Mouse (Mus musculus) liver, adult 2 months (tissue): Measurements from ENCODE around the gene Smim14. TPM values are rescaled to one million over a fixed set of nuclear protein-coding genes. Genes with fewer than 3 reads are reported as not detected.
A peak's percentile ranks its signal among the peaks of the same experiment; 100 is the strongest.
"Not testable (repeated sequence)": the region's sequence is repeated elsewhere in the genome, so short reads cannot be mapped to it uniquely, and the experiment has no call there.

Experiments used
- DNase-seq: peaks from one replicate; pipeline ENCODE4 v3.0.0-alpha.2; 2011; ENCODE audit warnings: low read depth, low spot score; ENCODE audit errors: extremely low read depth
- H3K27ac ChIP-seq: fragments of 200-500 bp; replicated peaks from 2 replicates; pipeline ENCODE4 v1.5.1; 2012; ENCODE audit warnings: low read depth, mild to moderate bottlenecking, control low read depth, inconsistent platforms, low read length; ENCODE audit not compliant: insufficient read depth
- H3K27me3 ChIP-seq: fragments of 200-500 bp; 2 replicates; pipeline ENCODE4 v1.6.1; 2012; ENCODE audit warnings: mild to moderate bottlenecking, moderate library complexity, low read length, inconsistent platforms; ENCODE audit not compliant: control insufficient read depth, insufficient read depth
- H3K36me3 ChIP-seq: fragments of 200-500 bp; 2 replicates; pipeline ENCODE4 v1.6.1; 2012; ENCODE audit warnings: low read length, inconsistent platforms; ENCODE audit not compliant: control insufficient read depth, insufficient read depth
- H3K4me1 ChIP-seq: fragments of 200-500 bp; 2 replicates; pipeline ENCODE4 v1.6.1; 2011; ENCODE audit warnings: low read length; ENCODE audit not compliant: control insufficient read depth, insufficient read depth
- H3K4me3 ChIP-seq: fragments of 200-500 bp; 2 replicates; pipeline ENCODE4 v1.5.1; 2011; ENCODE audit warnings: low read depth, mild to moderate bottlenecking, control low read depth, low read length, moderate library complexity; ENCODE audit not compliant: insufficient read depth
- H3K79me2 ChIP-seq: fragments of 200-500 bp; 2 replicates; pipeline ENCODE4 v1.6.1; 2012; ENCODE audit warnings: inconsistent platforms, mild to moderate bottlenecking, low read length, moderate library complexity; ENCODE audit not compliant: control insufficient read depth, insufficient read depth
- H3K9ac ChIP-seq: fragments of 200-500 bp; 2 replicates; pipeline ENCODE4 v1.6.1; 2012; ENCODE audit warnings: low read depth, mild to moderate bottlenecking, control low read depth, inconsistent platforms, low read length
- CTCF ChIP-seq: fragments of 200-500 bp; IDR thresholded peaks from 2 replicates; pipeline ENCODE4 v1.5.1; 2011; ENCODE audit warnings: low read depth, low read length, control low read depth
- POLR2A ChIP-seq: fragments of 200-500 bp; IDR thresholded peaks from 2 replicates; pipeline ENCODE4 v1.6.1; 2011; ENCODE audit warnings: low read length, control low read depth; ENCODE audit not compliant: insufficient read depth; ENCODE audit errors: extremely low read depth
- WGBS: fragments of 180-500 bp; shearing (Covaris S2); methylation state at CpG from one replicate; pipeline ENCODE4 v1.1.7; 2018; 5-methylcytosine and 5-hydroxymethylcytosine counted together
- polyA plus RNA-seq: library from polyadenylated mRNA; depleted of rRNA; stranded (reverse); fragments of >200 nt; gene quantifications from 2 replicates; pipeline ENCODE4 v1.2.3, GENCODE M21; 2012
- total RNA-seq: library from RNA; depleted of rRNA; stranded (reverse); fragments of >200 nt; gene quantifications from 2 replicates; pipeline ENCODE4 v1.2.3, GENCODE M21; 2014

The Smim14 gene
- total and polyA plus RNA-seq, 2 experiments, result 60.5 to 66.6 TPM

DNA sequence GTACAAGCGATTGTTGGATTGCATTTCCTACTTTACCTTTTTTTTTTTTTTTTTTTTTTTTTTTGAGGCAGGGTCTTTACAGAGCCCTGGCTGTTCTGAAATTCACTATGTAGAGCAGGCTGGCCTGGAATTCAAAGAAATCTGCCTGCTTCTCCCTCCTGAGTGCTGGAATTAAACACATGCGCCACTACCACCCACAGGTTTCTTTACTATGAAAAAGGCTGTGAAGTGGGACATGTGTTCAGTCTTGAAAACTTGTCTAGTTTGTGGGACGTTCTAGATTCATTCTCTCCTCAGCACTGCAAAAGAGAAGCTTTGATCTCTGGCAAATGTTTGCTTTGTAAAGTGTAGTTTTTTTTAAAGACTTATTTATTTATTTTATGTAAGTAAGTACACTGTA is 4.9 kb upstream of the Smim14 start:
- WGBS, result 66% methylated on average over 3 of the region's 3 CpGs
- Histone ChIP-seq H3K27ac (no peak overlapping the region), H3K36me3 (no peaks in the 10 kb centered on the region; the same call in 1 of the 2 replicates), H3K27me3 (no peaks in the 10 kb centered on the region), H3K79me2 (peaks cover 29% of the 10 kb centered on the region; the same call in 1 of the 2 replicates), H3K4me3 (no peak overlapping the region), H3K4me1 (peaks cover 14% of the 10 kb centered on the region), H3K9ac (no peak overlapping the region)
- no peak for DNase-seq
- no peak for TF ChIP-seq POLR2A
- TF ChIP-seq CTCF, result no peak

DNA sequence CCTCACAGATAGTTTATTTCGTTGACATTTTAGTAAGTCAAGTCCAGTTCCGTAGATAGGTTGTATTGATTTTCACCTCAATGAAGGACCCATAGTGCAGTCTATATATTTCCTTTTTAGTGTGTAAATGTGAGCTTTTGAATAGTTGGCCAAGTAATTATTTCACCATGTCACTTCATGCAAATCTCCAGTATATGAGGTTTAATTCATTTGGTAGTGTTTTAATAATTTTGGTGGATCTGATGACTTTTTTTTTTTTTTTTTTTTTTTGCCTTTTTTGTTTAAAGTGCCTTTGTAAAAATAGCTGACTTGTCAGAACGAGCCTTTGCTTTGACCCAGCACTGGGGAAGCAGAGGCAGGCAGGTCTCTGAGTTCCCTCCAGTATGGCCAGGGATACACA is 2.8 kb upstream of the Smim14 start:
- no peak for DNase-seq
- Histone ChIP-seq H3K79me2 (peaks cover 29% of the 10 kb centered on the region; the same call in 1 of the 2 replicates), H3K4me3 (no peak overlapping the region), H3K27me3 (no peaks in the 10 kb centered on the region), H3K27ac (no peak overlapping the region), H3K9ac (no peak overlapping the region), H3K4me1 (peaks cover 16% of the 10 kb centered on the region), H3K36me3 (no peaks in the 10 kb centered on the region; the same call in 1 of the 2 replicates)
- 75% methylated on average over 3 of the region's 3 CpGs for WGBS
- TF ChIP-seq POLR2A (no peak), CTCF (no peak)

DNA sequence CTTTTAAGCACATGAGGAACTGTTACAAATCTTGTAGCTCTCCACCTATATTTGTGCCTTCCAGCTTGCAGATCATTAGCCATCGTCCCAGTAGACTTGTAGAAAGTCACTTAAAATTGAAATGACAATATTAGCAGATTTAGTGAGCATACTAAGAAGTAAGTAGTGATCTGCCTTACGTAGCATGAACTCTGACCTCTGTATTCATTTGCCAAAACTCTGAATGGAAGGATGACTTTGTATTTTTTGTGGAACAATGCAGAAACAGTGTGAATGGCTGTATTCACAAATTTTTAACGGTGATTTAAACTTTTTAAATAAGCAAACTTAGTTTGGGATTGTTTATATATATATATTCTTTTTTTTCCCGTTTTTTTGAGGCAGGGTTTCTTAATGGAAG is 1.8 kb upstream of the Smim14 start:
- Histone ChIP-seq H3K36me3 (no peaks in the 10 kb centered on the region; the same call in 1 of the 2 replicates), H3K4me3 (peak overlapping the region; percentile 9; the same call in 1 of the 2 replicates), H3K79me2 (peaks cover 26% of the 10 kb centered on the region; the same call in 1 of the 2 replicates), H3K27me3 (no peaks in the 10 kb centered on the region), H3K9ac (no peak overlapping the region), H3K27ac (no peak overlapping the region), H3K4me1 (peaks cover 16% of the 10 kb centered on the region)
- DNase-seq, result peak; percentile 77
- no peak for TF ChIP-seq POLR2A
- TF ChIP-seq CTCF, result no peak
- 10% methylated on average over 4 of the region's 4 CpGs for WGBS

DNA sequence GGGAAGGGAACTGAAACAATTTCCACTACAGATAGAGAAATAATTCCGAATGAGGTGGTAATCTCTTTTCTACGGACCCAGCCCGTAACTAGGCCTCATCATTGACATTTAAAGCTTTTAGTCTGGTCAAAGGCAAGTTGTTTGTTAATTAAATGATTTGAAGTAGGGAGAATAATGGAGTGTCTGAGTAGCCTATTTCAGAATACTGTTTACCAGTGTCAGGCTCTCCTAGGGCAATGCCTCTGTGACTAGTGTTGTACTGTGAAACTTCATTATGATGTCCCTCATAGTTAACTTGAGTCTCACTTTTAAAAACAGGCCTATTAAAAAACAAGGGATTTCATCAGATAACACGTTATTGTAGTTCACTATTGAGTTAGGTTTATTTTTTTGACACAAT is 1.1 kb upstream of the Smim14 start:
- Histone ChIP-seq H3K27me3 (no peaks in the 10 kb centered on the region), H3K4me1 (peaks cover 16% of the 10 kb centered on the region), H3K27ac (peak overlapping the region; percentile 93), H3K9ac (peak overlapping the region; percentile 99), H3K4me3 (peak overlapping the region; percentile 97), H3K36me3 (no peaks in the 10 kb centered on the region; the same call in 1 of the 2 replicates), H3K79me2 (peaks cover 21% of the 10 kb centered on the region; the same call in 1 of the 2 replicates)
- DNase-seq, result peak; percentile 55
- WGBS, result 0% methylated on average over 4 of the region's 4 CpGs
- no peak for TF ChIP-seq CTCF
- TF ChIP-seq POLR2A, result no peak

DNA sequence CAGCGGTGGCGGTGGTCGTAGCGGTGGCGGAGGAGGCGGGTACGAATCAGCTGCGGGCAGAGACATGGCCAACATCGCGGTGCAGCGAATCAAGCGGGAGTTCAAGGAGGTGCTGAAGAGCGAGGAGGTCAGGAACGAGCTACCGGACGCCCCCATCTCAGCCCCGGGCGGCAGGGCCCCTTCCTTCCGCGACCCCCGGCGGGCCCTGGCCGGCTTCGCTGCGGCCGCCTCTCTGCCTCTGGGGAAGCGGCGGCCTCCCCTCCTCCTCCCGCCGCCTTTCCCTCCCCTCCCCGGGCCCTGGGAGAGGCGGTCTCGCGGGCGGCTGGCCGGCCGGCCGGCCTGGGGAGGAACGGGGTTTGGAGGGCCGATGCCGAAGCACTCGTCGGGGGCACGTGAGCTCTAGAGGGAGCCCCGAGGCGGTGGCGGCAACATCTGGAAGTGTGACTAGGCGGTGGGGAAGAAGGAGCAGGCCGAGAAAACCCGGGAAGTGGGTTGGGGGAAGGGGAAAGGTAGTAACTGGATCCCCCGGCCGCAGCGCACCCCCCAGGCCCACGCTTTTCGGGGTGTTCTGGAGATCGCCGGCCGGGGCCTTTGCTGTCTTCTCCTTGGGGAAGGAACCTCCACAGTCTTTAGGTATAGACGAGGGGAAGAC is 562 bp upstream of the Smim14 start:
- TF ChIP-seq POLR2A (no peak), CTCF (no peak)
- WGBS, result under 1% methylated on average over 58 of the region's 59 CpGs
- Histone ChIP-seq H3K79me2 (peaks cover 21% of the 10 kb centered on the region; the same call in 1 of the 2 replicates), H3K36me3 (no peaks in the 10 kb centered on the region), H3K9ac (peak overlapping the region; percentile 99), H3K27ac (peak overlapping the region; percentile 93), H3K4me3 (peak overlapping the region; percentile 97), H3K27me3 (no peaks in the 10 kb centered on the region), H3K4me1 (peaks cover 16% of the 10 kb centered on the region)
- DNase-seq, result peak; percentile 26

DNA sequence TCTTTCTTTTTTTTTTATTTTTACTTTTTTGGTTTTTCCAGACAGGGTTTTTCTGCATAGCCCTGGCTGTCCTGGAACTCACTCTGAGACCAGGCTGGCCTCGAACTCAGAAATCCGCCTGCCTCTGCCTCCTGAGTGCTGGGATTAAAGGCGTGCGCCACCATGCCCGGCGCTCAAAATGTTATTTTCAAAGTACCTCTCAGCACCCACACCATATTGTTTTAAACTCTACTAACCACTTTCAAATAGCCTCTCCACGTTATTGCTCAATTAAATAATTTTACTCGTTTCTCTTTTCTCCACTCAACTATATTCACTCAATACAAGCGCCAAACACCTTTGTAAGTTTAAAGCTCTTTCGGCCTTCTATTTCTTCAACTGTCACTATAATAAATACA is 917 bp downstream of the Smim14 start:
- 66% methylated on average over 10 of the region's 10 CpGs for WGBS
- not testable (repeated sequence) for H3K27me3 ChIP-seq, H3K36me3 ChIP-seq, H3K4me3 ChIP-seq, DNase-seq, H3K9ac ChIP-seq
- H3K79me2 ChIP-seq, result peaks cover 16% of the 10 kb centered on the region; the same call in 1 of the 2 replicates
- peaks cover 16% of the 10 kb centered on the region for H3K4me1 ChIP-seq
- H3K27ac ChIP-seq, result peak overlapping the region; percentile 47
